Mouse (Mus musculus) heart, postnatal 0 days (tissue): ENCODE results near the gene Fgfr2.

Experiments
- CTCF ChIP-seq: IDR thresholded peaks from 2 replicates; pipeline ENCODE4 v1.5.1; 2016; ENCODE audit warnings: antibody characterized with exemption, control low read depth, low read depth
- EP300 ChIP-seq: IDR thresholded peaks from 2 replicates; pipeline ENCODE4 v1.6.1; 2016; ENCODE audit warnings: antibody characterized with exemption, low read depth

DNA sequence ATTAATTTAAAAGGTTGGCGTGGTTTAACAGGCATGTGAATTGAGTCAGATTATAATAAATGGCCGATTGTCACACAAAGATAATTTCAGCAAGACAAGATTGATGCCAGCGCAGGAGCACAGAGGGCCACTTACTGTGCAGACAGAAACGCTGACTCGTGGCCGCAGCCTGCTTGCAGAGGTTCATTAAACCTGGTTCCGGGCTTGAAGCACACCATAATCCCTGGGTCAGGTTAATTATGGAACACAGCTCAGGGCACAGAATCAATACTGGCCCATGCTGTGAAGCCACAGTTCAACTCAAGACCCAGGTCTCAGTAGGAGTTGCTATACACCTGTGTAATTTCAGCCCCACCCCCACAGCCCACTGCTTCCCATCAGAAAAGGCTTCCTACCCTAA is 1066.6 kb downstream of the Fgfr2 start:
- TF ChIP-seq CTCF (no peak), EP300 (no peak)
